Mouse (Mus musculus): ENCODE results near the gene Ifnb1. TPM values are rescaled to one million over a fixed set of nuclear protein-coding genes. Genes with fewer than 3 reads are reported as not detected.
"Not testable (repeated sequence)": the region's sequence is repeated elsewhere in the genome, so short reads cannot be mapped to it uniquely, and the experiment has no call there.

The Ifnb1 gene
- polyA plus RNA-seq (2015; fragmentation: Nextera tagmentation; extraction: Ambion mirVana), result not detected in 2 replicates

DNA sequence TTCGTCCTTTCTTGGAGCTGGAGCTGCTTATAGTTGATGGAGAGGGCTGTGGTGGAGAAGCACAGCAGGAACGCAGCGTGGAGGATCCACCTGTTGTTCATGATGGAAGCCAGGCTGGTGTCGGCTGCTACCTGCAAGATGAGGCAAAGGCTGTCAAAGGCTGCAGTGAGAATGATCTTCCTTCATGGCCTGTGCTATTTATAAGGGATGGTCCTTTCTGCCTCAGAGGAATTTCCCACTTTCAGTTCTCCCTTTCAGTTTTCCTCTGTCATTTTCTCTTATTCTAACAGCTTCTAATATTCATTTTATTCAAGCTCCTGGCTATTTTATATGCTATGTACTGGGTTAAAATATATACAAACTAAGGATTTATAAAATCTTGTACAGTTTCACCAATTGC, at the start of gene Ifnb1:
Ifnb1 (minus strand) TSS at position 101 of the 400 bp plus-strand sequence.
- no peaks in the 10 kb centered on the region for H3K9me3 ChIP-seq (replicated peaks)
- 79% methylated on average over 4 of the region's 4 CpGs for WGBS
- no peak within 1 kb of the TSS for H3K27ac ChIP-seq
- H3K4me2 ChIP-seq, result no peak within 1 kb of the TSS
- no peaks in the 10 kb centered on the region for H3K27me3 ChIP-seq
- H3K4me3 ChIP-seq, result no peak within 1 kb of the TSS
- ATAC-seq (replicated peaks; ENCODE audit: insufficient number of reproducible peaks, insufficient read depth, low FRiP score, low read depth), result no peak
- no peaks in the 10 kb centered on the region for H3K36me3 ChIP-seq
- no peak within 1 kb of the TSS for H3K9ac ChIP-seq
- H3K4me1 ChIP-seq (replicated peaks), result peaks cover 4% of the 10 kb centered on the region

DNA sequence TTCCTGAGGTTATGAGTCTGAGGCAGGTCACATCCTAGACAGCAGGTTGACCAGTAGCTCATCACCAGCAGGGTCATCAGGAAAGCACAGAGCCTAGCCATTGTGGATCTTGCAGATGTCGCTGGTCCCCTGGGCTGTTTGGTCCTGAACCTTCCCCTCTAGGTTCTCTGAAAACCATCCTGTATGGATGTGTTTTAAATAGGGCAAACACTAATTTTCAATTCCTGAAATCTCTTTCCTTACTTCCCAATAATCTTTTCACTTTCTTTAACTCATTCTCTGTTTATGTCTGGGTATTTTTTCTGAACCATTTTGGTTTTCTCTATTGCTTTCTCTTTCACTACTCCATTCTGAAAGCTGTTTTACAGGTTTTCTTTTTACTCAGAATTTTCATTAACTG, 49.1 kb upstream of the Ifnb1 start, which contains the start of gene Ifna14:
Ifna14 (minus strand) TSS at position 101 of the 400 bp plus-strand sequence.
- WGBS, result 79% methylated on average over 1 of the region's 1 CpGs
- no peak within 1 kb of the TSS for H3K4me2 ChIP-seq
- H3K9ac ChIP-seq, result no peak within 1 kb of the TSS
- no peaks in the 10 kb centered on the region for H3K36me3 ChIP-seq
- H3K27me3 ChIP-seq, result no peaks in the 10 kb centered on the region
- no peaks in the 10 kb centered on the region for H3K4me1 ChIP-seq (replicated peaks)
- no peaks in the 10 kb centered on the region for H3K9me3 ChIP-seq (replicated peaks)
- no peak within 1 kb of the TSS for H3K27ac ChIP-seq
- H3K4me3 ChIP-seq, result no peak within 1 kb of the TSS
- no peak for ATAC-seq (replicated peaks; ENCODE audit: insufficient number of reproducible peaks, insufficient read depth, low FRiP score, low read depth)

DNA sequence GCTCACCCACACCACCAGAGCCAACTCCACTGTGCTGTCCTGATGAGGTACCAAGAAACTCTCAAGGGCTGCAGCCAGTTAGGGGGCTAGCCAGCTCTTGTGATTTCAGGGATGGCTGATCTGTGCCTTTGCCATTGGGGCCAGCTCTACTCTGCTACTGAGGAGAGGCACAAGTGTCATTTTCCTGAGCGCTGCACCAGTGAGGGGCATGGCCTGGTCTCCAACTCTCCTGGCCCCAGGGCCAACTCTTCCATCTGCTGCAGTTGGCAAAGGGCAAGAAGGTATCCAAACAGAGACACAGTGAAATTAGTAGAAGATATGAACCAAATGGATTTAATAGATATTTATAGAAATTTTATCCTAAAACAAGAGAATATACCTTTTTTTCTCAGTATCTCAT, 39.2 kb upstream of the Ifnb1 start:
- Histone ChIP-seq H3K36me3 (no peaks in the 10 kb centered on the region), H3K4me3 (no peak overlapping the region), H3K9ac (no peak overlapping the region), H3K27ac (no peak overlapping the region), H3K27me3 (no peaks in the 10 kb centered on the region), H3K4me1 (replicated peaks) (no peaks in the 10 kb centered on the region), H3K9me3 (replicated peaks) (no peaks in the 10 kb centered on the region), H3K4me2 (no peak overlapping the region)
- WGBS, result 100% methylated on average over 1 of the region's 1 CpGs
- no peak for ATAC-seq (replicated peaks; ENCODE audit: insufficient number of reproducible peaks, insufficient read depth, low FRiP score, low read depth)

DNA sequence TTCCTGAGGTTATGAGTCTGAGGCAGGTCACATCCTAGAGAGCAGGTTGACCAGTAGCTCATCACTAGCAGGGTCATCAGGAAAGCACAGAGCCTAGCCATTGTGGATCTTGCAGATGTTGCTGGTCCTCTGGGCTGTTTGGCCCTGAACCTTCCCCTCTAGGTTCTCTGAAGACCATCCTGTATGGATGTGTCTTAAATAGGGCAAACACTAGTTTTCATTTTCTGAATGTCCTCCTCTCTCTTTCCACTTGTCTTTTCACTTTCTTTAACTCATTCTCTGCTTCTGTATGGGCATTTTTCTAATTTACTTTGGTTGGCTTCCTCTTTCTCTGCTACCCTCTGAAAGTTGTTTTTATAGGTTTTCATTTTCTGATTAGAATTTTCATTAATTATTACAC, 35.6 kb upstream of the Ifnb1 start, which contains the start of gene Ifna15:
Ifna15 (minus strand) TSS at position 101 of the 400 bp plus-strand sequence.
- not testable (repeated sequence) for H3K4me1 ChIP-seq (replicated peaks); H3K9me3 ChIP-seq (replicated peaks); H3K27ac ChIP-seq; H3K4me3 ChIP-seq; H3K9ac ChIP-seq; H3K36me3 ChIP-seq; ATAC-seq (replicated peaks; ENCODE audit: insufficient number of reproducible peaks, insufficient read depth, low FRiP score, low read depth); H3K4me2 ChIP-seq; H3K27me3 ChIP-seq

DNA sequence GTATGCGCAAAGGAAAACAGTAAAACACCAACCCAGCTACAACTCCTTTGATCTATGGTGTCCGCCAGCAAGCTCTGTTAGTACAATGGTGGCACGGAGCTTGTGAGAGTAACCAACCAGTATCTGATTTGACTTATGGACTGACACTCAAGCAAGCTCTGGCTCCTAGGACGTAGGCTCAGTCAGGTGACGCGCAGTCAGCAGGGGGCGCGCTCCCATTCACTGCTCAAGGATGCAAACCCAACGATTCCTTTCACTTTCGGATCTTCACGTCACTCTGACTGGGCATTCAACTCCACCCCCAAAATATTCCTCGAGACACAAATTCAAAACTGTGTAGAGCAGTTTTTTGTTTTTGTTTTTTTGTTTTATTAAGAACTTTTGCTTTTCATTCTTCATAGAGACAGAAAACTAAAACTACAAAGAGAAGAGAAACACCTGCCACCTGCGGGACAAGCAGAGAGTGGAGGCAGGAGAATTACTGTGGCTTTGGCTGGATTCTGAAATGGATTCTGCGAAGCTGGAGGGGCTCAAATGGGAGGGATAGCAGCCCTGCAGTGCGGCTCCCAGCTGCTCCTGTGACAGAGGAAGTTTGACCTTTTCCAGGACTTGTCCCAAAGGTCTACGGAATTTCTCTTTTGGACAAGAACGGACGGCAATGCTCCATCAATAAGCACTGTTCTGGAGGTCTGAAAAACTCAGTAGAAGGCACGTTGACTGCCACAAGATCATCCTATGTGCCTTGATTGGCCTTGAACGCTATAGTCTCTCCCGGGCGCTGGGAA, 27.8 kb upstream of the Ifnb1 start:
- WGBS, result 27% methylated on average over 22 of the region's 22 CpGs
- H3K4me3 ChIP-seq, result peak overlapping the region; percentile 49
- H3K27me3 ChIP-seq, result no peaks in the 10 kb centered on the region
- H3K9ac ChIP-seq, result peak overlapping the region; percentile 23; the same call in 1 of the 2 replicates
- H3K4me2 ChIP-seq, result peak overlapping the region; percentile 66
- H3K27ac ChIP-seq, result no peak overlapping the region
- H3K9me3 ChIP-seq (replicated peaks), result no peaks in the 10 kb centered on the region
- H3K36me3 ChIP-seq, result no peaks in the 10 kb centered on the region
- ATAC-seq (replicated peaks; ENCODE audit: insufficient number of reproducible peaks, insufficient read depth, low FRiP score, low read depth), result 0 out of 2 replicates have a peak, but pooled peaks have one; percentile 47
- peaks cover 4% of the 10 kb centered on the region for H3K4me1 ChIP-seq (replicated peaks)

DNA sequence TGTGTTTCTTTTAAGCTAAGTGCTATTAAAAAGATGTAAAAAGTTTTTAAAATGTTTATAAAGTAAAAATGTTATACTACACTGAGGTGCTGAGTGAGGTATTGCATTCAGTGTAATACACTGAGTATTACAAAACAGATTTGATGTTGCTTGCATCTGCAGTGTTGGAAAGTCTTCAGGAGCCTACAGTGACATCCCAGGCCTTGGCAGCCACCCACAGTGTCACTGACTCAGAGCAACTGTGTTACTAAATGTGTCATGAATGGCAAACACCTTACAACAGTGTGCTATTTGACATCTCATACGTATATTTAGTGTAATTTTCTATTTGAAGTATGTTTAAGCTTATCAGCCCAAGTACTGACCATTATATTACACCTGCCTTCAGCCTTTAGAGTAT, 25.4 kb upstream of the Ifnb1 start:
- Histone ChIP-seq H3K9me3 (replicated peaks) (no peaks in the 10 kb centered on the region), H3K27ac (no peak overlapping the region), H3K27me3 (no peaks in the 10 kb centered on the region), H3K4me1 (replicated peaks) (peaks cover 4% of the 10 kb centered on the region), H3K9ac (no peak overlapping the region), H3K36me3 (no peaks in the 10 kb centered on the region), H3K4me2 (no peak overlapping the region), H3K4me3 (no peak overlapping the region)
- 71% methylated on average over 1 of the region's 1 CpGs for WGBS
- ATAC-seq (replicated peaks; ENCODE audit: insufficient number of reproducible peaks, insufficient read depth, low FRiP score, low read depth), result no peak

DNA sequence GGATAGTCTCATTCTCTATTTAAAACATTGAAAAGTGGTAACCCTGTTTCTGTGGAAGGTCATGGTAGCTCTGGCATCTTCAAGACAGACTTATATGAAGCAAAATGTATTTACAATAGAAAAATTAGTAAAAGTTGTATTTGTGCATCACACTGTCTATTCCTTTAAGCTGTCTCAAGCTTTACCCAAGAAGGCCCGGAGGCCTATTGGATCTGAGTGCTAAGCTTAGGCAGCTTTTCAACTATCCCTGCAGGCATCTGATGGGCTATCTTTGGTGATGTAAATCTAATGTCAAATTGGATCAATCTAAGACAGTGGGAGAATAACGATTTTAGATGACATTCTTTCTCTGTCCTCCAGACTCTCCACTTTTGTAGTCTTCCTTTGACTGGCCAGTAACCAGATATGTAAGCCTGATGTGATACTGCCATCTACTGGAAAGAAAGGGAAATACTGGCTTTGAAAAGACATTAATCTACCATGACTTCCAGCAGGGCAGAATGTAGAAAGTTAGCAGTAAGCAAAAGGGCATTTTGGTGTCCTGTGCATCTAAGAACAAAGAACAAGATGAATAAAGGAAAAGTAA, 21.2 kb upstream of the Ifnb1 start:
- Histone ChIP-seq H3K9ac (no peak overlapping the region), H3K27me3 (no peaks in the 10 kb centered on the region), H3K9me3 (replicated peaks) (no peaks in the 10 kb centered on the region), H3K4me2 (no peak overlapping the region), H3K4me3 (no peak overlapping the region), H3K4me1 (replicated peaks) (no peaks in the 10 kb centered on the region), H3K36me3 (no peaks in the 10 kb centered on the region), H3K27ac (no peak overlapping the region)
- ATAC-seq (replicated peaks; ENCODE audit: insufficient number of reproducible peaks, insufficient read depth, low FRiP score, low read depth), result no peak
- 42% methylated on average over 2 of the region's 2 CpGs for WGBS

DNA sequence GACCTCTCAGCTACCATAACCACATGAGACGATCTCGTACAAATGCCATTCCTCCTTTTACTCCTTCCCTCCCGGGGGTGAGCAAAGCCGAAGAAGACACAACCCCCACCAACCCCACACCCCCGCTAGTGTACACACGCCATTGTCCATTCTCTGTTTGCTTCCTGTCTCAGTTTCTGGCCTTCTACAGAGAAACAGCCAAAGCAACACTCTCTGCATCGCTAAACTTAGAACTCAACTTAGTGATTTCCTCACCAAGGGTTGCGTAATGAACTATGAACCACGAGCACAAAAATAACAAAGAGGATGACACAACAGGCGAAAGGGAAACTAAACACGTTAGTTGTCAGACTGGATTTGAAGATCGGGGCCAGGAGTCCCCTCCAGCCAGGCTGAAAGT, 14.8 kb upstream of the Ifnb1 start:
- ATAC-seq (replicated peaks; ENCODE audit: insufficient number of reproducible peaks, insufficient read depth, low FRiP score, low read depth), result 0 out of 2 replicates have a peak, but pooled peaks have one; percentile 31
- 48% methylated on average over 12 of the region's 12 CpGs for WGBS
- no peaks in the 10 kb centered on the region for H3K27me3 ChIP-seq
- H3K36me3 ChIP-seq, result no peaks in the 10 kb centered on the region
- no peak overlapping the region for H3K4me3 ChIP-seq
- 0 out of 2 replicates have a peak, but pooled peaks cover 3% of the 10 kb centered on the region for H3K4me1 ChIP-seq (replicated peaks)
- H3K27ac ChIP-seq, result peak overlapping the region; percentile 42; the same call in 1 of the 2 replicates
- H3K9me3 ChIP-seq (replicated peaks), result no peaks in the 10 kb centered on the region
- H3K4me2 ChIP-seq, result peak overlapping the region; percentile 40
- H3K9ac ChIP-seq, result no peak overlapping the region

DNA sequence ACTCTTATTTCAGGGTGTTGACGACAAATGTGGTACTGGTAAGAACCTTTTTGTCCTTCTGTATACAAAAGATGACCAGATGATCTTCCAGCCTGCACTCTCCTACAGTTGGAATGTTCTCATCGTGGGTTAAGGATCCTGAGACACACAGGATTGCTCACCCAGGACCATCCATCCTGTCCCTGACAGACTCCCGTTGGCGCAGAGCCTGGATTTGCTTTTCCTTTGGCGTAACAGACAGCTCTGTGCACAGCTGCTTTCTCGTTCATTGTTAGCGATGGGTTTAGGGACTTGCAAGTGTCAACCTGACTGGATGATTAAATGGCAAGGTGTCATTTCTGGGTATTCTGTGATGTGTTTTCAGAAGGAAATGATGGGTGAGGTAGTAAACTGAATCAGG, 14.1 kb upstream of the Ifnb1 start:
- Histone ChIP-seq H3K4me3 (no peak overlapping the region), H3K27me3 (no peaks in the 10 kb centered on the region), H3K4me1 (replicated peaks) (0 out of 2 replicates have a peak, but pooled peaks cover 3% of the 10 kb centered on the region), H3K4me2 (no peak overlapping the region), H3K9me3 (replicated peaks) (no peaks in the 10 kb centered on the region), H3K36me3 (no peaks in the 10 kb centered on the region), H3K9ac (no peak overlapping the region), H3K27ac (0 out of 2 replicates have a peak overlapping the region, but pooled peaks have one; percentile 42)
- ATAC-seq (replicated peaks; ENCODE audit: insufficient number of reproducible peaks, insufficient read depth, low FRiP score, low read depth), result no peak; the same call in 1 of the 2 replicates
- WGBS, result 59% methylated on average over 7 of the region's 7 CpGs

DNA sequence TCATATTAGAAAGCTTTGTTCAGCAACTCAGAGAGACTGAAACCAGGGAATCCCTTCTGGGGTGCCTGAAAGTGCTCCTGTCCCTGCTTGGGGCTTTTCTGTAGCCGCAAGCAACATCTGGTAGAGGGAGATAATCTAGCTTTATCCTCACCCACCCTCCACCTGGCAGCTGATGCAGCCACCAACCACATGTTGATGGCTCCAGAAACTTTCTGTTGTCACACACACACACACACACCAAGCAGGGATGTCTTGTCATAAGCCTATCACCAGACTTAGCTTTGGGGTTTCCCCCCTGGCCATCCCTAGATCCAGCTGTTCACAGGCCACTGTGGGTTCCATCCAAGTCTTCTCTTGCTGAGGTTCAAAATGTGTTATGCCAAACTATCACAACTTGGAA, 13.2 kb upstream of the Ifnb1 start:
- Histone ChIP-seq H3K27me3 (no peaks in the 10 kb centered on the region), H3K9ac (no peak overlapping the region), H3K4me2 (no peak overlapping the region), H3K36me3 (no peaks in the 10 kb centered on the region), H3K9me3 (replicated peaks) (no peaks in the 10 kb centered on the region), H3K27ac (no peak overlapping the region), H3K4me3 (no peak overlapping the region), H3K4me1 (replicated peaks) (0 out of 2 replicates have a peak, but pooled peaks cover 3% of the 10 kb centered on the region)
- no peak for ATAC-seq (replicated peaks; ENCODE audit: insufficient number of reproducible peaks, insufficient read depth, low FRiP score, low read depth)
- 65% methylated on average over 1 of the region's 1 CpGs for WGBS

DNA sequence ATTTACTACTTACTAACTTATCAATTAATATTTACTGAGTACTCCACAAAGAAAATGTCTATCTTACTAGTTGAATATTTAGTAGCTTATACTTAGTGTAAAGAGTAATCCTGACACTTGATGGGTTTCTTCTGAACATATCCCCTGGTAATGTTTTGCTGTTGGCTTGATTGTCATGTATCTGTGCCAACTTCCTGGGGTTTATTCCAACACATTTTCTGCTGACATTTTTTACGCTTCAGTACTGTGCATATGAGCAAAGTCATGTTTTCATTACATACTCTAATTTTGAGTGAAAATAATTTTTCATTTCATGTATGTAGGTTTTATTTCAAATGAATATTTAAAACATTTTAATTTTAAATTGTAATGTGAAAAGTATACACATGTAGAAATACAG, 12.3 kb upstream of the Ifnb1 start:
- no peaks in the 10 kb centered on the region for H3K27me3 ChIP-seq
- 81% methylated on average over 1 of the region's 1 CpGs for WGBS

More for the DNA sequence above, 12.3 kb upstream of the Ifnb1 start:
- Histone ChIP-seq H3K4me2 (no peak overlapping the region), H3K9ac (no peak overlapping the region), H3K36me3 (no peaks in the 10 kb centered on the region), H3K9me3 (replicated peaks) (no peaks in the 10 kb centered on the region), H3K4me1 (replicated peaks) (0 out of 2 replicates have a peak, but pooled peaks cover 3% of the 10 kb centered on the region), H3K4me3 (no peak overlapping the region), H3K27ac (no peak overlapping the region)
- ATAC-seq (replicated peaks; ENCODE audit: insufficient number of reproducible peaks, insufficient read depth, low FRiP score, low read depth), result no peak
